Mouse (Mus musculus): Measurements from ENCODE around the gene Zrsr2. TPM values are rescaled to one million over a fixed set of nuclear protein-coding genes. Genes with fewer than 3 reads are reported as not detected.

Zrsr2 gene
- polyA plus RNA-seq, 1 experiment from 2014 or later, result 77.7 TPM

DNA sequence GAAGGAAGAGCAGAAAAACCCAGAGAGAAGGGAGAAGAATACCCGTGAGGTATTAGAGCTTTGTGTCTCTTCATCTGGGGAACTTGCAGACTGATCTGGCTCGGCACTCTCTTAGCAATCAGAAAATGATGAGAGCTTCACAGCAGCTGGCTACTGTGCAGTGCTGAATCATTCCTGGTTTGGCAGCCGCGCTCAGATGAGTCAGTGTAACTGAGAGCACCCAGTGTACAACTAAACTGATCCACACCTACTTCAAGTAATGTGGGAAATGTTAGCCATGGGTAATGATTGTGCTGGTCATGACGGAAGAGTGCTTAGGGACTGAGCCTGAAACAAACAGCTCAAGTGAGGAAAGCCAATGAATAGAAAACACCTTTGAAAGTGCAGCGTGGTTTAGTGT, 19.9 kb downstream of the Zrsr2 start:
- Histone ChIP-seq H3K27me3 (peaks cover 30% of the 10 kb centered on the region), H3K4me3 (no peak overlapping the region), H3K9me3 (no peaks in the 10 kb centered on the region), H3K4me1 (no peaks in the 10 kb centered on the region), H3K9ac (no peak overlapping the region), H3K4me2 (no peak overlapping the region), H3K27ac (no peak overlapping the region), H3K36me3 (peaks cover 26% of the 10 kb centered on the region)
- 87% methylated on average over 6 of the region's 6 CpGs for WGBS
- no peak for ATAC-seq (ENCODE audit: insufficient number of reproducible peaks, insufficient read depth, low FRiP score, low TSS enrichment, low read depth)

DNA sequence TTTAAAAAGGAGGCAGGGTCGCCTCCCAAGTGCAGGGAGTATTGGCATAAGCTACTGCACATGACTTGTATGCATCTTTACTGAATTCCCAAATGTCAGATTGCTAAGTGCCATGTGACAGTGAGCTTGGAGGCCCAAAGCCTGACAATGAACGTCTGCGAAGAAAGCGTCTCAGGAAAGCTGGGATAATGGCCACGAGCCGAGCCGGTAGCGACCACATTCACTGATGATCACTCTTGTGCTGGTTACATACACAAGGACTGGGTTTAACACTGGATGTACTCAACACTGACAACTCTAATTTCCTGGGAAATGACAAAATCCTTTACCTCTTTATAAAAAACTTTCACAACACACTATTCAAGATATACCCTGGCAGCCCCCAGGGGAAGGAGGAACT, 23.7 kb downstream of the Zrsr2 start:
- Histone ChIP-seq H3K9ac (no peak overlapping the region), H3K36me3 (peaks cover 18% of the 10 kb centered on the region), H3K9me3 (no peaks in the 10 kb centered on the region), H3K27ac (no peak overlapping the region), H3K4me2 (no peak overlapping the region), H3K4me1 (no peaks in the 10 kb centered on the region), H3K4me3 (no peak overlapping the region), H3K27me3 (peaks cover 28% of the 10 kb centered on the region)
- ATAC-seq (ENCODE audit: insufficient number of reproducible peaks, insufficient read depth, low FRiP score, low TSS enrichment, low read depth), result no peak
- 83% methylated on average over 8 of the region's 8 CpGs for WGBS

DNA sequence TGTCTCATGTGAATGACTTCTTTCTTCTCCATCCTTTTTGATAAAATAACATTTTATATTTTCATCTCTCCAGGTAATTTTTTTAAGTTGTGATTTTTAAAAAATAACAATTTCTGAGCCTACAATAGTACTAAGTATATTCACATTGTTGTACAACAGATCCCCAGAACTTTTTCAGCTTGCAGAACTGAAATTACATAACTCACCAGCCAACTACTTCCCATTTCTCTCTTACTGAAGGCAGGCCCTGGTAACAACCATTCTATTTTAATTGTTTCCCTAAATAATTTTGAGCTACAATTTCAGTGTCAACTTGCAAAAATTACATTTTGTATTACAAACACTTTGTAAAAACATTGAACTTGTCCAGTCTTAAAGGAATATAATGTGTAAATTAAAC, 28.9 kb downstream of the Zrsr2 start:
- no peak for ATAC-seq (ENCODE audit: insufficient number of reproducible peaks, insufficient read depth, low FRiP score, low TSS enrichment, low read depth)
- no peak overlapping the region for H3K4me2 ChIP-seq
- H3K27me3 ChIP-seq, result peaks cover 10% of the 10 kb centered on the region; the same call in 1 of the 2 replicates

DNA sequence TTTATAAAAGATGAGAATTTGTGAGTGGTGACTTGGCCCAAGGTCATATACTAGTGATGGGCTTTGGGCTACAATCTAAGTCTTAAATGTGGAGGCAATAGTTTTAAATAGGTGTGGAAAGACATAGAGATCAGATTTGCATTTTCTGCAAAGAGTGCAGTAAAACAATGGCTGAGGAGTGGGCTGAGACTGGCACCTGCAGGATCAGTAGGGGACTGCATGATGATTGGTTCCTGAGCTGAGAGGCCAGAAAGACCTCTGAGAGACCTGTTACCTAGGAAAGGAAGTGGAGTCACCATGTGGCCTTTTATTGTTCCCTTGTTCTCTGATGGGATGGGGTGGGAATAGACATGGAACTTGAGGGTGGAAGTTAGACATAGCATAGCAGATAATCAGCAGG, 45.7 kb downstream of the Zrsr2 start:
- Histone ChIP-seq H3K9me3 (no peaks in the 10 kb centered on the region), H3K36me3 (no peaks in the 10 kb centered on the region), H3K4me3 (no peak overlapping the region), H3K27ac (no peak overlapping the region), H3K9ac (no peak overlapping the region), H3K4me1 (no peaks in the 10 kb centered on the region), H3K4me2 (no peak overlapping the region), H3K27me3 (peaks cover 7% of the 10 kb centered on the region)
- ATAC-seq (ENCODE audit: insufficient number of reproducible peaks, insufficient read depth, low FRiP score, low TSS enrichment, low read depth), result no peak

More for the DNA sequence above, 28.9 kb downstream of the Zrsr2 start:
- H3K27ac ChIP-seq, result no peak overlapping the region
- no peak overlapping the region for H3K9ac ChIP-seq
- H3K4me1 ChIP-seq, result no peaks in the 10 kb centered on the region
- no peaks in the 10 kb centered on the region for H3K36me3 ChIP-seq
- H3K9me3 ChIP-seq, result no peaks in the 10 kb centered on the region
- H3K4me3 ChIP-seq, result no peak overlapping the region

DNA sequence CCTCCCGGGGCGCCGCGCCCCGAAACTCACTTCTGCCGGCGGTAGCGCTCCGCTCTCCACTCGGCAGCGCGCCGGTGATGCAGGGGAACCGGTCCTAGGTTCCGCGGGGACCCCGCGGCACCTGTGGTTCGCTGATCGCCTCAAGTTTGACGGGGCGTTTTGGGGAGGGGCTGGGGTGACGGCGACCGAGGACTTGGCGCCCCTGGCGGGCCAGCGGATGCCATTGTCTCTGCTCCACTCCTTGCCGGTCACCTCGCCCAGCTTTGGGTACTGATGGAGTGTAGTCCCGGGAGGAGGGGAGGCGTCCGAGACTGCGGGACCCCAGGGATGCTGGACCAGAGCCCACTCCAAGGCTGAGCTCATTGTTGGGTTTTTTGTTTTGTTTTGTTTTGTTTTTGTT, 49.1 kb downstream of the Zrsr2 start:
- Histone ChIP-seq H3K9me3 (no peaks in the 10 kb centered on the region), H3K27ac (peak overlapping the region; percentile 78), H3K4me1 (no peaks in the 10 kb centered on the region), H3K4me3 (peak overlapping the region; percentile 60), H3K36me3 (no peaks in the 10 kb centered on the region), H3K4me2 (peak overlapping the region; percentile 56), H3K27me3 (peaks cover 5% of the 10 kb centered on the region; the same call in 1 of the 2 replicates), H3K9ac (peak overlapping the region; percentile 72)
- WGBS, result 23% methylated on average over 24 of the region's 34 CpGs
- ATAC-seq (ENCODE audit: insufficient number of reproducible peaks, insufficient read depth, low FRiP score, low TSS enrichment, low read depth), result no peak; the same call in 1 of the 2 replicates

DNA sequence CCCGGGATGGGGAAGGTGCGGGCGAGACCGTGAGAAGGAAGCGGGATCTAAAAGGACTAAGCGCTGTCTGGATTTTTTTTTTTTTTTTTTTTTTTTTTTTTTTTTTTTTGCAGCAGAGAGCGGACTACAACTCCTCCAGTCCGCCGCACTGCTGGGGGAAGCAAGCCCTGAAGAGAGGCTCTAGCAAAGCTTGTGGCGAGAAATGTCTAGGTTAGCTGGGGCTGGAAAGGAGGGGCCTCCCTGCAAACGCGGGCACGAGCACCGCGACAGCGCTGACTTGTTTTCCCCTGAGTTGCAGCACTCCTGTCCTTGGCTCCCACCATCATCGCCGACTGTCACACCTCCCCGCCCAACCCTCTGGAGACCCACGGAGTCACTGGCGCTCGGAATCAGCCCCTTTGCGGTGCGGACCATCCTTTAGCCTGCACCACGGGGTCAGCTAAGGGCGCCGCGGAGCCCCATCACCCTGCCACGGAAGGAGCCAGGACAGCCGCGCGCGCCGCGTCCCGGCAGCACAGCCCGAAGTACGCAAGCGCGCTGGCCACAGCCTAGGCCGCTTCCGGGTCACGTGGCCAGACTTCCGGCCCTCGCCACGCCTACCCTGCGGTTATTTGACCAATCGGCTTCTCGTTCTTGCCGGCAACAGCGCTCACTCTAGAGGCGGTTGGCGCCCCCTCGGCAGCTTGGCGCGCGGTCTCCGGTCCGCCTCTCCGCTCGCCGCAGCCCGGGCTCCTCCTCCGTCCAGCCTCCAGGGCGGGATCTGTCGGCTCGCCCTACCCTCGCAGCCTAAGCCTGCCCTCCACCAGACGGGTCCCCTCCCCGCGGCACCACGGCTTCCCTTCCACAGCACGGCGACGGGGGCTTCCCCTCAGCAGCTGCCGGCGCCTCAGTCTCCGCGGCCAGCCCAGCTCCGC, 49.9 kb downstream of the Zrsr2 start, which contains the start of gene Ap1s2:
Ap1s2 (plus strand) TSS at position 681 of the 914 bp plus-strand sequence.
- Histone ChIP-seq H3K4me2 (peak within 1 kb of the TSS; percentile 59), H3K27me3 (peaks cover 5% of the 10 kb centered on the region), H3K9ac (peak within 1 kb of the TSS; percentile 73), H3K4me1 (no peaks in the 10 kb centered on the region), H3K9me3 (no peaks in the 10 kb centered on the region), H3K36me3 (no peaks in the 10 kb centered on the region), H3K27ac (peak within 1 kb of the TSS; percentile 83), H3K4me3 (peak within 1 kb of the TSS; percentile 60)
- WGBS, result 22% methylated on average over 79 of the region's 80 CpGs
- ATAC-seq (ENCODE audit: insufficient number of reproducible peaks, insufficient read depth, low FRiP score, low TSS enrichment, low read depth), result peak; percentile 100

DNA sequence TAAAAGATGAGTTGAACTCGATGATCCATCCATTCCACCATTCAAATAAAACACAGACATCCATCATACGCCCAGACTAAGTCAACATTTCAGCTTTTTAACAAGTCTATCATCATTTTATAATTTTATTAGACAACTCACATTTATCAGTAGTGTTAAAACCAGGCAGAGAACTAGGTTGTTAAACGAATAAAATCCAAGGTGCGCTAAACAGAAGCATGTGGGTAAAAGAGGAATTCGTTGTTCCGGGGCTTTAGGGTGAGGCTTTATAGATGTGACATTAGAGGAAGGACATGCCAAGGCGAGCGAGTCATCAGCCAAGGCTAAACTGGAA, 50.5 kb downstream of the Zrsr2 start:
- no peak for ATAC-seq (ENCODE audit: insufficient number of reproducible peaks, insufficient read depth, low FRiP score, low TSS enrichment, low read depth)
- peaks cover 8% of the 10 kb centered on the region for H3K27me3 ChIP-seq
- H3K9ac ChIP-seq, result peak overlapping the region; percentile 73; the same call in 1 of the 2 replicates
- H3K36me3 ChIP-seq, result no peaks in the 10 kb centered on the region
- H3K9me3 ChIP-seq, result no peaks in the 10 kb centered on the region
- peak overlapping the region; percentile 59 for H3K4me2 ChIP-seq
- H3K27ac ChIP-seq, result 0 out of 2 replicates have a peak overlapping the region, but pooled peaks have one; percentile 83
- H3K4me1 ChIP-seq, result no peaks in the 10 kb centered on the region
- H3K4me3 ChIP-seq, result peak overlapping the region; percentile 60
- WGBS, result 30% methylated on average over 8 of the region's 8 CpGs

DNA sequence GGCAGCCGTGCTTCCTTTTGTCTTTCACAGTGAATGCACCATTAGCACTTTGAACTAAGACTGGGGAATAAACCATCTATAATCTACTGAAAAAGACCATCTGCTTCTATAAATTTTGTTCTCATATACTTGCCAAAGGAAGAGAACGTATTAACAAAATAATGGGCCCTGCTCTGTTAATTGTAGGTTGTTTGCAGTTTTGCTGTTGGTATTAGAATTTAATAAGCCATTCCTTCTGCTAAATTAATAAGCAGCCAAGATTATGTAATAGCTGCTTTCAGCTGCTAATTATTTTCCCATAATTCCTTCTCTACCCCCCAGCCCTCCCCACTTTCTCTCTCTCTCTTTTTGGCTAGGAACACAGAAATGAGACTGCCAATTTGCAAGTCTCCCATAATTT, 51.6 kb downstream of the Zrsr2 start:
- no peaks in the 10 kb centered on the region for H3K4me1 ChIP-seq
- H3K27me3 ChIP-seq, result peaks cover 12% of the 10 kb centered on the region
- no peak overlapping the region for H3K27ac ChIP-seq
- H3K36me3 ChIP-seq, result no peaks in the 10 kb centered on the region
- no peak overlapping the region for H3K9ac ChIP-seq
- no peak overlapping the region for H3K4me3 ChIP-seq
- no peak for ATAC-seq (ENCODE audit: insufficient number of reproducible peaks, insufficient read depth, low FRiP score, low TSS enrichment, low read depth)
- WGBS, result 88% methylated on average over 2 of the region's 2 CpGs
- no peaks in the 10 kb centered on the region for H3K9me3 ChIP-seq
- no peak overlapping the region for H3K4me2 ChIP-seq

DNA sequence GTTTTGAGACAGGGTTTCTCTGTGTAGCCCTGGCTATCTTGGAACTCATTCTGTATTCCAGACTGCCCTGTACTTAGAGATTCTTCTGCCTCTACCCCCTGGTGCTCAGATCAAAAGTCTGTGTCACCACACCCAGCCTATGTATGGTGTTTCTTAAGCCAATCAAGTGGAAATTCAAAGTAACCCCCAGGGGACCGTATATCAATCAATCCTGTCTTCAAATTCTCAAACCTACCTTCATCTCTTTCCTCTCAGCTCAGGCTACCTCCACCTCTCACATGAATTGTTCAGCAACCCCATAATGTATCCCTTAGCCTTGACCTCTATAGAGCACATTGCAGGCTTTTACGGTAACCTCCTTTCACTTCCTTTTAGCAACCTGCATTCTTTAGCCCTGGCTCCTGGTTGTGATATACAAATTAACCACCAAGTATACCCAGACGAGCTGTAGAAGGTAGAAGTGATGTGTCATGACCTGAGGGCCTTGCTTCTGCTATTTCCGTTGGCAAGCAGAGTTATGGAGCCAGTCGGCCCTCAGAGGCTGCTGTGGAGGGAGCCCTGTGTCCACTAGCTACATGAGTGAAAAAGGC, 58.9 kb downstream of the Zrsr2 start:
- H3K27me3 ChIP-seq, result peaks cover 32% of the 10 kb centered on the region
- no peak overlapping the region for H3K27ac ChIP-seq
- ATAC-seq (ENCODE audit: insufficient number of reproducible peaks, insufficient read depth, low FRiP score, low TSS enrichment, low read depth), result no peak
- H3K36me3 ChIP-seq, result no peaks in the 10 kb centered on the region
- no peak overlapping the region for H3K4me2 ChIP-seq
- H3K9ac ChIP-seq, result no peak overlapping the region
- no peaks in the 10 kb centered on the region for H3K4me1 ChIP-seq
- 55% methylated on average over 5 of the region's 5 CpGs for WGBS
- H3K4me3 ChIP-seq, result no peak overlapping the region
- no peaks in the 10 kb centered on the region for H3K9me3 ChIP-seq

DNA sequence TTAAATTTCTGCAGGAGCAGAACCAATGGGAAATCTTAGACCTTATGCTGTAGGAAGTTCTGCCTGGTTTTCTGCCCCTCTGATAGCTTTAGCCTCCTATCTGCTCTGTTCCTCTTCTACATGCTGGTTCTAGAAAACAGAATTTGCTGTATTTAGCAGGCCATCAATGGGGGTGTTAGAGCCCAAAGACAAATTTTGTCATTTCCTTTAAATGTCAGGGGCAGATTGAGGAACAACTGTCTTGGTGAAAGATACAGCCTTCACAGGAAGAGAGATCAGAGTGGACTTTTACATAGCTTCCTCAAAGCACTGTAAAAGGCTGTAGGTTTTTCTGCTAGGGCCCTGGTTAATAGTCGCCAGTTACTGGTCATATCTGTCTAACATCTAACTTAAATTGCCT, 61.1 kb downstream of the Zrsr2 start:
- H3K27ac ChIP-seq, result no peak overlapping the region
- ATAC-seq (ENCODE audit: insufficient number of reproducible peaks, insufficient read depth, low FRiP score, low TSS enrichment, low read depth), result no peak
- H3K4me1 ChIP-seq, result no peaks in the 10 kb centered on the region
- H3K9me3 ChIP-seq, result no peaks in the 10 kb centered on the region
- H3K4me2 ChIP-seq, result no peak overlapping the region
- no peak overlapping the region for H3K4me3 ChIP-seq
- H3K27me3 ChIP-seq, result peaks cover 25% of the 10 kb centered on the region
- no peak overlapping the region for H3K9ac ChIP-seq
- H3K36me3 ChIP-seq, result no peaks in the 10 kb centered on the region
- 73% methylated on average over 1 of the region's 1 CpGs for whole genome bisulfite sequencing

DNA sequence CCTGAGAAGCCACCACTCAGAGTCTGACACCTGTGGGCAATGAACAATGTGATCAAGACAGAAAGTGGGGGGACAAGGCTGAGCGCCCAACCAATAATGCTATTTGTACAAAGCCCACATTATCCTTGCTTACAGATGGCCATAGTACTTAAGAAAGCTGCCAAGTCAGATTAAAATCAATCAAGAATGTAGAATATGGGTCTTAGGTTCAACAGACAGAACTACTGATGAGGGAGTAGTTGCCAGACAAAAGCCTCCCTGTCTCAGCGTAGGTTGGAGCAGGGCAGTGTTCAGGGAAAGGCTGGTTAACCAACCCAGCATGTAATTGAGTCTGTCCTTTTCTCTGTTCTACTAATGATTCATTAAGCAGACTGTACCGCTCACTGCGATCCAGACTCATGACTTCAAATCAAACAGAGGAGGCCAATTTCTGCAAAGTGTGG, 72.9 kb downstream of the Zrsr2 start:
- no peak for ATAC-seq (ENCODE audit: insufficient number of reproducible peaks, insufficient read depth, low FRiP score, low TSS enrichment, low read depth)
- no peak overlapping the region for H3K4me2 ChIP-seq
- no peak overlapping the region for H3K4me3 ChIP-seq
- no peak overlapping the region for H3K9ac ChIP-seq
- peaks cover 7% of the 10 kb centered on the region for H3K27me3 ChIP-seq
- no peaks in the 10 kb centered on the region for H3K9me3 ChIP-seq
- WGBS, result 61% methylated on average over 4 of the region's 4 CpGs
- no peak overlapping the region for H3K27ac ChIP-seq
- H3K4me1 ChIP-seq, result no peaks in the 10 kb centered on the region
- H3K36me3 ChIP-seq, result no peaks in the 10 kb centered on the region

Measured in embryonic facial prominence, embryonic 13.5 days (tissue).